Mouse (Mus musculus) liver, embryonic 15.5 days (tissue): ENCODE measurements around the gene Tmod4. TPM values are rescaled to one million over a fixed set of nuclear protein-coding genes. Genes with fewer than 3 reads are reported as not detected.
"Not testable (repeated sequence)": the region's sequence is repeated elsewhere in the genome, so short reads cannot be mapped to it uniquely, and the experiment has no call there.

ENCODE experiments used
- ATAC-seq: fragments of 200-750 bp; cut with Nextera tagmentation; 2 replicates; pipeline ENCODE4 v1.8.0; 2017; ENCODE audit warnings: moderate number of reproducible peaks, mild to moderate bottlenecking, moderate library complexity; ENCODE audit not compliant: insufficient read depth
- H3K27ac ChIP-seq: fragments of 300-500 bp; sonication (generic); replicated peaks from 2 replicates; pipeline ENCODE4 v1.5.1; 2015; ENCODE audit warnings: mild to moderate bottlenecking, inconsistent platforms
- H3K27me3 ChIP-seq: fragments of 300-500 bp; sonication (generic); 2 replicates; pipeline ENCODE4 v1.6.1; 2015; ENCODE audit warnings: mild to moderate bottlenecking, inconsistent platforms
- H3K36me3 ChIP-seq: fragments of 300-500 bp; sonication (generic); replicated peaks from 2 replicates; pipeline ENCODE4 v1.6.1; 2015; ENCODE audit warnings: moderate library complexity, mild to moderate bottlenecking, inconsistent platforms
- H3K4me1 ChIP-seq: fragments of 300-500 bp; sonication (generic); replicated peaks from 2 replicates; pipeline ENCODE4 v1.6.1; 2015; ENCODE audit warnings: inconsistent platforms
- H3K4me2 ChIP-seq: fragments of 300-500 bp; sonication (generic); 2 replicates; pipeline ENCODE4 v1.6.1; 2015; ENCODE audit warnings: moderate library complexity, mild to moderate bottlenecking, inconsistent platforms
- H3K4me3 ChIP-seq: fragments of 300-500 bp; sonication (generic); replicated peaks from 2 replicates; pipeline ENCODE4 v1.5.1; 2015; ENCODE audit warnings: mild to moderate bottlenecking, inconsistent platforms
- H3K9ac ChIP-seq: fragments of 300-500 bp; sonication (generic); 2 replicates; pipeline ENCODE4 v1.6.1; 2015; ENCODE audit warnings: moderate library complexity, mild to moderate bottlenecking, inconsistent platforms
- H3K9me3 ChIP-seq: fragments of 300-500 bp; sonication (generic); replicated peaks from 2 replicates; pipeline ENCODE4 v1.6.1; 2016; ENCODE audit warnings: inconsistent platforms
- WGBS: fragments of 180-500 bp; shearing (Covaris S2); methylation state at CpG from one replicate; pipeline ENCODE4 v1.1.7; 2015; ENCODE audit warnings: mixed read lengths; ENCODE audit not compliant: insufficient replicate concordance; 5-methylcytosine and 5-hydroxymethylcytosine counted together
- polyA plus RNA-seq: library from polyadenylated mRNA; unstranded; fragments of >200 nt; fragmentation: Nextera tagmentation; extraction: Ambion mirVana; gene quantifications from 2 replicates; pipeline ENCODE4 v1.2.1, GENCODE M21; 2015

The Tmod4 gene
- 0.53 and 0.88 TPM in 2 replicates for polyA plus RNA-seq

DNA sequence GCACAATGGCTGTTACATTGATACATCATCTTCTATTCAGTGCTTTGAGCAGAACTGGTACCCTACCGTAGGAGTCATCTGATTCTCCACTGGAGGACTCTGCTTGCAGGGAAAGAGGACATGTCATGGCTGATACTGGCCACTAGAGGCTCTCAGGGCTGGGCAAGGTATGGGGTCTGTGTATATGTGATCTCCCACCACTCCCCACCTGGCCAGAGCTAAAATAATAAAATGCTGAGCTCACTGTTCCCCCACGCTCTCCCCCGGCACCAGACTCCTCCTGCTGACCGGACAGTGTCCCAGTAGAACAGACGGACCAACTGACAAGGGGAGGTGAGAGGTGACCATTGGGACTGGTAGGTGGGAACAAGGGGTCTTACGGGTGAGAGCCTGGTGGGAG, at the start of gene Tmod4:
Gene Tmod4 (plus strand): TSS at position 231 of the 400 bp plus-strand sequence.
- WGBS = 52% methylated on average over 6 of the region's 6 CpGs
- no peak within 1 kb of the TSS; the same call in 1 of the 2 replicates for H3K27ac ChIP-seq
- no peaks in the 10 kb centered on the region for H3K27me3 ChIP-seq
- H3K4me3 ChIP-seq = no peak within 1 kb of the TSS
- no peak for ATAC-seq
- H3K4me2 ChIP-seq = no peak within 1 kb of the TSS
- H3K36me3 ChIP-seq = peaks cover 39% of the 10 kb centered on the region
- no peak within 1 kb of the TSS for H3K9ac ChIP-seq
- no peaks in the 10 kb centered on the region for H3K9me3 ChIP-seq
- H3K4me1 ChIP-seq = peaks cover 7% of the 10 kb centered on the region; the same call in 1 of the 2 replicates

DNA sequence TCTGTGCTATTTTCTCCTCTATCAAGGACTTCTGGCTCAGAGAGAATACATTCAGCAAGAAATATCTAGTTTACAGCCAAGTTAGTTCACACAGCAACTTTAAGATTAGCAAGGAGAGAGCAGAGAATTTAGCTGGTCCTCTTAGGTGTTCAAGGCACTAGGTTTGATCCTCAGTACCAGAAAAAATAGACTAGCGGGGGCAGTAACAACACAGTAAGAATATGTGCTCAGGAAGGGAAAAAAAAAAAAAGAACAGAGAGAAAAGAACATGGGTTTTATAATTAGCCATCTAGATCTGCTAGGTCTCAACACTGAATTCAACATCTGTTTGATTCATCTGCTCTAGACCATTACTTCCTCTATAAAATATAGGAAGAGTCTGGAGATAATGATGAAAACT, 36.2 kb upstream of the Tmod4 start:
- H3K9ac ChIP-seq = no peak overlapping the region
- H3K4me3 ChIP-seq = no peak overlapping the region
- H3K27me3 ChIP-seq = no peaks in the 10 kb centered on the region
- H3K27ac ChIP-seq = no peak overlapping the region
- no peaks in the 10 kb centered on the region for H3K9me3 ChIP-seq
- H3K4me1 ChIP-seq = peaks cover 2% of the 10 kb centered on the region; the same call in 1 of the 2 replicates
- H3K36me3 ChIP-seq = peaks cover 23% of the 10 kb centered on the region; the same call in 1 of the 2 replicates
- H3K4me2 ChIP-seq = no peak overlapping the region
- ATAC-seq = no peak
- 89% methylated on average over 1 of the region's 1 CpGs for WGBS

- Histone ChIP-seq H3K4me1 (peaks cover 36% of the 10 kb centered on the region), H3K9ac (no peak overlapping the region), H3K27me3 (no peaks in the 10 kb centered on the region), H3K36me3 (peaks cover 38% of the 10 kb centered on the region), H3K9me3 (no peaks in the 10 kb centered on the region), H3K4me3 (no peak overlapping the region), H3K4me2 (no peak overlapping the region), H3K27ac (no peak overlapping the region)
- ATAC-seq = no peak
- 15% methylated on average over 2 of the region's 2 CpGs for WGBS
Observed at GRCm38 (mm10) chr3:95100854-95101253, 23.4 kb upstream of the Tmod4 start.

DNA sequence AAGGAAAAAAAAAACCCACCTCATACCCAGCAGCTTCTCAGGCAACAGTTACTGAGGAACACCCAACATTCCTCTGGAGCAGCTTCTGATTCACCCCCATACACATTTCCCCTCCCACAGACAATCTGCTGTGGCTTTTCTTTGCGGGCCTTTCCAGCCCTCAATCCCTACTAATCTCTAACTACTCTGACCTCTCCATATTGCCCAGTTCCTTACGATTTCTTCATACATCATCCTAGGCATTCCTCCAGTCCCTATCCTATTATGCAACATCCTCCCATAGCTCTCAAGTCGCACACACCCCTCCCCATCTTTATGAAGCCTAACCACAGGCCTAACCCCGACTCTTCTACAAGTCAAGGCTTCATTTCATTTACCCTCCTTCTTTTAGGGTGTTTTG, 19.2 kb upstream of the Tmod4 start:
- H3K27me3 ChIP-seq = no peaks in the 10 kb centered on the region
- 10% methylated on average over 4 of the region's 4 CpGs for WGBS
- H3K4me2 ChIP-seq = peak overlapping the region; percentile 77

DNA sequence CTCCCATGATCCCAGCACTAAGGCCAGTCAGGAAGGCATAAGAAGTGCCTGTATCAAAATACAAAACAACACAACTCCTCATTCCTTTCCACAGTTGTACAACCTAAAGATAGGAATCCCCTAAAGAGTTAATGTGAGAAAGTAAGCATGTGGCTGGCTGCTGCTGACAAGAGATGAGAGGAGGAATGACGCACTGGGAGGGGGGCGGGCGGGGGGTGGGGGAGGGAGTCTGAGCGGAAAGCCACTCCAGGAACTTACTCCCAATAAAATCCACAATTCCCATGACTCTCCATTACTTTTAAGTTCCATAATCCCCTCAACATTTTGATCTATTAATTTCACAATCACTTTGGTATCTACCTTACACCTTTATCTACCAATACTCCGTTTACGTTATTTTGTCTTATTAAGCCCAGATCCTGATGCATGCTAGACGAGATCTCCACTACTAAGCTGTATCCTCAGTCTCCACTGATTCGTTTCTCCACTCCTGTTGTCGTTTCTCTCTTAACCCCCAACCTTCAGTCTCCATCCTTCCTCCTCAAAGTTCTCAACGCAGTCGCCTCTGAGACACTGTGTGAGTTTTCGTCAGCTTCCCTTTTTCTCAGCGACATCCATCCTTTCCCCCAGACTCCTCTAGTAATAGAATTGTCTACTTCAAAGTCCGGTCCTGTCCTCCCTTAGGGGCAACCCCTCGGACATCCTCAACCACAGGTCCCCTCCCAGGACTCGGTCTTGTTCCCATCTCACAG, 18.5 kb upstream of the Tmod4 start:
- Histone ChIP-seq H3K27me3 (no peaks in the 10 kb centered on the region), H3K9ac (peak overlapping the region; percentile 95), H3K4me2 (peak overlapping the region; percentile 77), H3K36me3 (0 out of 2 replicates have a peak, but pooled peaks cover 15% of the 10 kb centered on the region), H3K4me3 (peak overlapping the region; percentile 95), H3K9me3 (no peaks in the 10 kb centered on the region), H3K4me1 (peaks cover 63% of the 10 kb centered on the region), H3K27ac (peak overlapping the region; percentile 89)
- 0% methylated on average over 16 of the region's 16 CpGs for WGBS
- ATAC-seq = no peak; the same call in 1 of the 2 replicates

More for the DNA sequence above, 19.2 kb upstream of the Tmod4 start:
- Histone ChIP-seq H3K36me3 (0 out of 2 replicates have a peak, but pooled peaks cover 16% of the 10 kb centered on the region), H3K4me1 (peaks cover 57% of the 10 kb centered on the region), H3K9me3 (no peaks in the 10 kb centered on the region), H3K9ac (peak overlapping the region; percentile 95), H3K4me3 (peak overlapping the region; percentile 95), H3K27ac (peak overlapping the region; percentile 89)
- ATAC-seq = no peak

GRCm38 (mm10) chr3:95106338-95107117, 17.7 kb upstream of the Tmod4 start, which contains the start of gene Pip5k1a:
TSS of gene Pip5k1a (minus strand) at chr3:95106930.
- WGBS = under 1% methylated on average over 51 of the region's 51 CpGs
- Histone ChIP-seq H3K4me3 (peak within 1 kb of the TSS; percentile 95), H3K4me1 (peaks cover 66% of the 10 kb centered on the region), H3K4me2 (peak within 1 kb of the TSS; percentile 77), H3K9me3 (no peaks in the 10 kb centered on the region), H3K27ac (peak within 1 kb of the TSS; percentile 89), H3K27me3 (no peaks in the 10 kb centered on the region), H3K9ac (peak within 1 kb of the TSS; percentile 95), H3K36me3 (0 out of 2 replicates have a peak, but pooled peaks cover 10% of the 10 kb centered on the region)
- peak; percentile 83 for ATAC-seq

DNA sequence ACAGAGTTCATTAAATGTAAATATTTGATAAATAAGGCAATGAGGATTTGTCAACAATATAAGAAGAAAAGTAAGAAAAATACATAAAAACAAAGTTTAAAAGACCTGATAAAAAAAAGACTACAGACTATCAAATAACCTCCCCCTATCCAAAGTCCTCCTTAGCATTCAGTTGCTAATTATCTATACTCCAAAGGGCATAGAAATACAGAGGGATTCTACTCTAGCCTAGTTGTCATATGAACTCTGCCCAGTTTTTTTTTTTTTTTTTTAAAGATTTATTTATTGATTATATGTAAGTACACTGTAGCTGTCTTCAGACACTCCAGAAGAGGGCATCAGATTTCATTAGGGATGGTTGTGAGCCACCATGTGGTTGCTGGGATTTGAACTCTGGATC, 17.0 kb upstream of the Tmod4 start:
- ATAC-seq, H3K27me3 ChIP-seq, H3K36me3 ChIP-seq, H3K9me3 ChIP-seq: not testable (repeated sequence)
- peaks cover 64% of the 10 kb centered on the region for H3K4me1 ChIP-seq
- H3K4me2 ChIP-seq = peak overlapping the region; percentile 77
- H3K4me3 ChIP-seq = peak overlapping the region; percentile 95
- peak overlapping the region; percentile 67 for H3K27ac ChIP-seq
- peak overlapping the region; percentile 42; the same call in 1 of the 2 replicates for H3K9ac ChIP-seq

GRCm38 (mm10) chr3:95107898-95108297, 16.4 kb upstream of the Tmod4 start:
- H3K4me3 ChIP-seq = no peak overlapping the region
- no peaks in the 10 kb centered on the region for H3K27me3 ChIP-seq
- no peak for ATAC-seq
- peak overlapping the region; percentile 30; the same call in 1 of the 2 replicates for H3K27ac ChIP-seq
- H3K9me3 ChIP-seq = no peaks in the 10 kb centered on the region
- H3K4me1 ChIP-seq = peaks cover 66% of the 10 kb centered on the region
- no peak overlapping the region for H3K4me2 ChIP-seq
- 51% methylated on average over 2 of the region's 2 CpGs for WGBS
- no peak overlapping the region for H3K9ac ChIP-seq
- no peaks in the 10 kb centered on the region for H3K36me3 ChIP-seq

DNA sequence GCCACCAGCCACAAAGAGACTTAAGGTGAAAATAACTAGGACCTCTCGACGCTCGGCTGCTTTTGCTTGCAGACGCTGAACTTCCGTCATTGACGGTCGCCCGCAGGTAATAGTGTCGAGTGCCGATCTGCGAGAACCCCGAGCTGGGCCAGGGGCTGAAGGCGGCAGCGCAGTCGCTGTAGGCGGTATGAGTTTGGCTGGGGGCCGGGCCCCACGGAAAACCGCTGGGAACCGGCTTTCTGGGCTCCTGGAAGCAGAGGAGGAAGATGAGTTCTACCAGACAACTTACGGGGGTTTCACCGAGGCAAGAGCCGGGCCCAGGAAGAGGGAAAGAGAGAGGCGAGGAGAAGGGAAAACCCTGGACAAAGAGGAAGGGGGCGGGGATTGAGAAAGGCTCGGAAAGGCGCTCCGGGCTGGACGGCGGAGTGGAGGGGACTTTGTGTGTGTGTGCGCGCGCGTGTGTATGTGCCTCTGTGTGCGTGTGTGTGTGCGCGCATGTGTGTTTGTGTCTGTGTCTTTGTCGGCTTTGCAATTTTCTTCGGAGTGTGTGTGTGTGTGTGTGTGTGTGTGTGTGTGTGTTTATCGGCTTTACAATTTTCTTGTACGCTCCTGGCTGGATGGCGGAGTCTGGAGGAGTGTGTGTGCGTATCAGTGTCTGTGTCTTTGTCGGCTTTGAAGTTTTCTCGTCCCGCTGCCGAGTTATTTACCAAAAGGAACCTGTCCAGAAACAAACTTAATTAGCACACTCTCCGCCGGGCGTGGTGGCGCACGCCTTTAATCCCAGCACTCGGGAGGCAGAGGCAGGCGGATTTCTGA, 13.2 kb upstream of the Tmod4 start, which contains the start of gene Vps72:
Gene Vps72 (plus strand): TSS at position 112 of the 816 bp plus-strand sequence.
- Histone ChIP-seq H3K27me3 (no peaks in the 10 kb centered on the region), H3K4me1 (peaks cover 51% of the 10 kb centered on the region), H3K9ac (peak within 1 kb of the TSS; percentile 80), H3K9me3 (no peaks in the 10 kb centered on the region), H3K4me2 (peak within 1 kb of the TSS; percentile 66), H3K36me3 (peaks cover 15% of the 10 kb centered on the region), H3K4me3 (peak within 1 kb of the TSS; percentile 71), H3K27ac (peak within 1 kb of the TSS; percentile 89)
- WGBS = 1% methylated on average over 54 of the region's 54 CpGs
- ATAC-seq = peak; percentile 58

DNA sequence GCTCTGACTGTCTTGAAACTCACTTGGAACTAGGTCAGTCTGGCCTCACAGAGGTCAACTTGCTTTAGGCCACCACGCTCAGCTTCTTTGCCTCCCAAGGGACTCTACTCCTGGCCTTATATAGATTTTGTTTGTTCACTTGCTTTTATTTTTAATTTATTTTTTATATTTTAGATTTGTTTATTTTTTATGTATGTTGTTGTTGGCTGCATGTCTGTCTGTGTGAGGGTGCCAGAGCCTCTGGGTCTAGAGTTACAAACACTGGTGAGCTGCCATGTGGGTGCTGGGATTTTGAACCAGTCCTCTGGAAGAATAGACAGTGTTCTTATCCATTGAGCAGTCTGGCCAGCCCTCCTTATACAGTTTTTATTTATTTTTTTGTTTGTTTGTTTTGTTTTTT, 11.5 kb upstream of the Tmod4 start:
- 100% methylated on average over 1 of the region's 1 CpGs for WGBS
- Histone ChIP-seq H3K4me2 (peak overlapping the region; percentile 66), H3K27me3 (no peaks in the 10 kb centered on the region), H3K4me3 (peak overlapping the region; percentile 71; the same call in 1 of the 2 replicates), H3K36me3 (peaks cover 16% of the 10 kb centered on the region), H3K27ac (0 out of 2 replicates have a peak overlapping the region, but pooled peaks have one; percentile 9), H3K4me1 (peaks cover 46% of the 10 kb centered on the region), H3K9me3 (no peaks in the 10 kb centered on the region), H3K9ac (no peak overlapping the region)
- no peak for ATAC-seq
